Mouse (Mus musculus) frontal cortex, postnatal 14 days (tissue): ENCODE data around the gene Selplg.
"Not testable (repeated sequence)": the region's sequence is repeated elsewhere in the genome, so short reads cannot be mapped to it uniquely, and the experiment has no call there.

Experiments used
- DNase-seq, 2 experiments: peaks; one replicate each; pipeline ENCODE4 v3.0.0; 2022; ENCODE audit warnings: low spot score in 2 of 2

The Selplg gene

GRCm38 (mm10) chr5:113791197-113792095 lies 41.0 kb downstream of the Selplg start:
- no peak for DNase-seq

- DNase-seq, result no peak
Measured at GRCm38 (mm10) chr5:113790453-113791196, 41.8 kb downstream of the Selplg start.

GRCm38 (mm10) chr5:113789075-113789788 lies 43.2 kb downstream of the Selplg start:
- DNase-seq, result no peak

- no peak for DNase-seq
Measured at GRCm38 (mm10) chr5:113788645-113789044, 43.8 kb downstream of the Selplg start.

- DNase-seq, result no peak
Measured at GRCm38 (mm10) chr5:113786985-113787384, 45.5 kb downstream of the Selplg start.

GRCm38 (mm10) chr5:113784104-113784503 lies 48.3 kb downstream of the Selplg start:
- not testable (repeated sequence) for DNase-seq

- DNase-seq, result peak in 1 of 2 experiments; percentile 60
Measured at GRCm38 (mm10) chr5:113783581-113784001, 48.9 kb downstream of the Selplg start.

GRCm38 (mm10) chr5:113782624-113783023 lies 49.8 kb downstream of the Selplg start:
- DNase-seq, result no peak

- no peak for DNase-seq
Measured at GRCm38 (mm10) chr5:113781875-113782274, 50.6 kb downstream of the Selplg start.

- no peak for DNase-seq
Measured at GRCm38 (mm10) chr5:113781254-113781653, 51.2 kb downstream of the Selplg start.

- DNase-seq, result no peak
Measured at GRCm38 (mm10) chr5:113780763-113781162, 51.7 kb downstream of the Selplg start.

GRCm38 (mm10) chr5:113780082-113780752 lies 52.2 kb downstream of the Selplg start:
- DNase-seq, result no peak

GRCm38 (mm10) chr5:113779569-113779968 lies 52.9 kb downstream of the Selplg start:
- no peak for DNase-seq

- not testable (repeated sequence) for DNase-seq
Measured at GRCm38 (mm10) chr5:113777728-113778127, 54.7 kb downstream of the Selplg start.

GRCm38 (mm10) chr5:113776896-113777226 lies 55.6 kb downstream of the Selplg start:
- DNase-seq, result no peak

- DNase-seq, result no peak
Measured at GRCm38 (mm10) chr5:113776128-113776895, 56.1 kb downstream of the Selplg start.

- no peak for DNase-seq
Measured at GRCm38 (mm10) chr5:113775585-113775984, 56.9 kb downstream of the Selplg start.

GRCm38 (mm10) chr5:113773664-113774063 lies 58.8 kb downstream of the Selplg start:
- peak; percentile 67 to 79 for DNase-seq

- DNase-seq, result no peak
Measured at GRCm38 (mm10) chr5:113772905-113773519, 59.4 kb downstream of the Selplg start.

GRCm38 (mm10) chr5:113772450-113772895 lies 60.0 kb downstream of the Selplg start, which contains the start of the genes Sart3 and Iscu:
Gene Sart3 (minus strand): TSS chr5:113772510.
Gene Iscu (plus strand): TSS chr5:113772748.
- DNase-seq, result peak; percentile 86 to 90
